Mouse (Mus musculus) lung, embryonic 16.5 days (tissue): ENCODE measurements at regions not wholly inside any gene's neighbourhood (a gene's known extent, or its start where the extent isn't known, plus 50 kb on each side); places are given as distances from the start of the nearest gene placed in this dataset.

Experiments used
- ATAC-seq: fragments of 200-750 bp; cut with Nextera tagmentation; 2 replicates; pipeline ENCODE4 v1.8.0; 2017; ENCODE audit warnings: low read depth, mild to moderate bottlenecking, moderate library complexity
- H3K27ac ChIP-seq: fragments of 300-500 bp; sonication (generic); 2 replicates; pipeline ENCODE4 v1.5.1; 2014; ENCODE audit warnings: mild to moderate bottlenecking, control low read depth, low read length
- H3K27me3 ChIP-seq: fragments of 300-500 bp; sonication (generic); 2 replicates; pipeline ENCODE4 v1.6.1; 2014; ENCODE audit warnings: low read depth, low read length, mixed read lengths; ENCODE audit not compliant: control insufficient read depth, insufficient read depth
- H3K36me3 ChIP-seq: fragments of 300-500 bp; sonication (generic); 2 replicates; pipeline ENCODE4 v1.6.1; 2014; ENCODE audit warnings: low read length; ENCODE audit not compliant: control insufficient read depth, insufficient read depth
- H3K4me1 ChIP-seq: fragments of 300-500 bp; sonication (generic); replicated peaks from 2 replicates; pipeline ENCODE4 v1.6.1; 2014; ENCODE audit warnings: low read length, mixed read lengths; ENCODE audit not compliant: control insufficient read depth, insufficient read depth
- H3K4me2 ChIP-seq: fragments of 300-500 bp; sonication (generic); 2 replicates; pipeline ENCODE4 v1.6.1; 2014; ENCODE audit warnings: low read depth, low read length, control low read depth
- H3K4me3 ChIP-seq: fragments of 300-500 bp; sonication (generic); 2 replicates; pipeline ENCODE4 v1.5.1; 2014; ENCODE audit warnings: mild to moderate bottlenecking, low read length, control low read depth
- H3K9ac ChIP-seq: fragments of 300-500 bp; sonication (generic); 2 replicates; pipeline ENCODE4 v1.6.1; 2014; ENCODE audit warnings: low read length, control low read depth
- H3K9me3 ChIP-seq: fragments of 300-500 bp; sonication (generic); 2 replicates; pipeline ENCODE4 v1.6.1; 2016; ENCODE audit warnings: low read length; ENCODE audit not compliant: control insufficient read depth
- WGBS: fragments of 180-500 bp; shearing (Covaris S2); extraction: QIAGEN DNeasy Blood & Tissue Kit; methylation state at CpG from one replicate; pipeline ENCODE4 v1.1.7; 2014; 5-methylcytosine and 5-hydroxymethylcytosine counted together

DNA sequence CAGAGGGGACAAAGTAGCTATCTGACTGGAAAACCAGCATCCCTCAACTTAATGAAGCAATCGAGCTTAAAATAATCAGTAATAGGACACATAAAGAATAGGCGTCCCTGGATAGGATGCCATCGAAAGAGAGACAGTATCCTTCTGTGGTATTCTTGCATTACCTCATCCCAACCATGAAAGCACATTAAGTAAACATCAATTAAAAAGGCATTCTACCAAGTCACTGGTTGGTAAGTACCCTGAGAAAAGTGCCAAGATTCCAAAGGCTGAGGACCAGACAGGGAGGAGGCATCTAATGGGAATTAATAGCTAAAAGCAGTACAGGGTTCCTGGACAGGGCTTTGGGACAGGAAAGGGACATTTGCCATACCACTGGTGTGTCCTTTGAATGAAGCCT, 118.8 kb downstream of the Lmo4 start:
- H3K27me3 ChIP-seq = no peaks in the 10 kb centered on the region
- ATAC-seq = no peak
- no peak overlapping the region for H3K4me3 ChIP-seq
- H3K36me3 ChIP-seq = no peaks in the 10 kb centered on the region
- no peak overlapping the region for H3K27ac ChIP-seq
- WGBS = 84% methylated on average over 3 of the region's 3 CpGs
- no peaks in the 10 kb centered on the region for H3K9me3 ChIP-seq
- H3K9ac ChIP-seq = no peak overlapping the region
- no peaks in the 10 kb centered on the region for H3K4me1 ChIP-seq
- H3K4me2 ChIP-seq = no peak overlapping the region

DNA sequence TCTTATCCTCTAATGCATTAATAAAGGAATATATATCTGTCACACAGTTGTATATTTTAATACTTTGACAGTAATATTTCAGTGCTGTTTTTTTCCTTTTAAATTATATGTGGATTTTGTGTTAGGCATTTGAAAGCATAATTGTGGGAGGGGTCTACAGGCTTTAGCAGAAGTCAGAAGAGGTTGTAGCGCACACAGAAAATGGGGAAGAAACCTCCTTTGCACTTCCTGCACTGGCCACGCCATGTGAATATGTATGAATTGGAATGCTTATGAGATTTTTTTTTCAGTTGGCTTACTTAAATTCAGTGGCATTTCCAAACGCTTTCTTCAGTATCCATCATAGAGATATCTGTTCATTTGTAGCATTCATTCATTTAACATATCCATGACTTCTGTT, 125.1 kb downstream of the Lmo4 start:
- Histone ChIP-seq H3K27me3 (no peaks in the 10 kb centered on the region), H3K9ac (no peak overlapping the region), H3K9me3 (no peaks in the 10 kb centered on the region), H3K27ac (no peak overlapping the region), H3K36me3 (no peaks in the 10 kb centered on the region), H3K4me3 (no peak overlapping the region), H3K4me1 (no peaks in the 10 kb centered on the region), H3K4me2 (no peak overlapping the region)
- ATAC-seq = no peak
- 84% methylated on average over 3 of the region's 3 CpGs for WGBS

DNA sequence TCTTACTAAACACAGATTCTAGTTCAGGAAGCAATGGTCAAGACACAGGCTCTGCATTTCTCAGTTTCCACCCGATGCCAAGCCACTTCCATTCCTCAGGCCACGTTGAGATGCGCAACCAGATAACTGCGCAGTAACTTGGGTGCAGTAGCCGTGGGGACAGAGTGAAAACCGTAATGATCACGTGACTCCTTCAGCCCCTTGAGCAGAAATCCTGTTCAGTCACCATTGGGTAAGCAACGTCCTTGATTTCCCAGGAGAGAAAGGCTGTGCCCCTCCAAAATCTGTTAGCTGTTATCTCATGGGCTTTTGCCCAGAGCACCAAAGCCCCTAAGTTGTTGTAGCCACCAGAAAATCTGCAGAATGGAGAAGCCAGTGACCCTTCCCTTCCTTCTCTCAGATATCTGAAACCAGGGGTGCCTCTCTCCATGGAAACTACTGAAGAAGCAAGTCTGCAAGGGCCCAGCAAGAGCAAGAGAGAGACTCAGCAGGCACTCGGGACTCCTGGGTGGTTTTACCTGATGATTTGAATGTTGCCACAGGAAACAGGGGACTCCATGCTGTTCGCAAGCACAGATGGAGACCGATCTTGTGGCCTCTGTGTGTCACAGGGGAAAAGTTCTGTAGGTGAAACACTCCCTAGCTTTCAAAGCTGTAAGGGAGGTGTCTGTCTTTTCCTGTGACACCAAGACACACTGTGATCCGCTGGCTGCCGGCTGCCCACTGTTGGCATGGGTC, 126.7 kb downstream of the Lmo4 start:
- ATAC-seq = no peak
- Histone ChIP-seq H3K27me3 (no peaks in the 10 kb centered on the region), H3K27ac (no peak overlapping the region), H3K9me3 (no peaks in the 10 kb centered on the region), H3K9ac (no peak overlapping the region), H3K4me2 (no peak overlapping the region), H3K4me3 (no peak overlapping the region), H3K36me3 (no peaks in the 10 kb centered on the region), H3K4me1 (no peaks in the 10 kb centered on the region)
- WGBS = 73% methylated on average over 13 of the region's 13 CpGs

DNA sequence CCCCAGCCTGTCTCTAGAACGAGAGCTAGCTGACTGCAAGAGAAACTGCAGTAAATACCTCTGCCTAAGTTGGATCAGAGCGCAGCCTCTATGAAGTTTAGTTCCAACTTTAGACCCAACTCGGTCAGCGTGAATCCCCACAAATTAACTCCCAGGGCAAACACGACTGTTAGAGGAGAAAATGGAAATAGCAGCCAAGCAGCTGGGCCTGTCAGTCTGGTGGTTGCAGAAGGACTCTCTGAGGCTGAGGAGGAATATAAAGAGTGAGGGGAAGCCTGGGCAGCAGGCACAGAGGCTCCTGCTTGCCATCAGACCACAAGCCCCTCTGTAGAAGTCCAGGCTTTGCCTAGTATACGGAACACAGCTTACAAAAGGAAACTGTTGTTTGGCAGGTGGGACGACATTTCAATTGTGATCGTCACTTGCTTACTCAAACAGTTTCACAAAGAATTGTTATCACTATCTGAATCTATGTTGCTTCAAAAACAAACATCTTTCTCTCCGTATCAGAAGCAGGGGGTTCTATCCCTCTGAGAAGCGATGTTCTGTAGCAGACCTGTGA, 135.0 kb downstream of the Lmo4 start:
- Histone ChIP-seq H3K9ac (no peak overlapping the region), H3K4me3 (no peak overlapping the region), H3K9me3 (no peaks in the 10 kb centered on the region), H3K4me1 (no peaks in the 10 kb centered on the region), H3K27ac (no peak overlapping the region), H3K4me2 (no peak overlapping the region), H3K27me3 (no peaks in the 10 kb centered on the region), H3K36me3 (no peaks in the 10 kb centered on the region)
- no peak for ATAC-seq
- WGBS = 58% methylated on average over 10 of the region's 10 CpGs

DNA sequence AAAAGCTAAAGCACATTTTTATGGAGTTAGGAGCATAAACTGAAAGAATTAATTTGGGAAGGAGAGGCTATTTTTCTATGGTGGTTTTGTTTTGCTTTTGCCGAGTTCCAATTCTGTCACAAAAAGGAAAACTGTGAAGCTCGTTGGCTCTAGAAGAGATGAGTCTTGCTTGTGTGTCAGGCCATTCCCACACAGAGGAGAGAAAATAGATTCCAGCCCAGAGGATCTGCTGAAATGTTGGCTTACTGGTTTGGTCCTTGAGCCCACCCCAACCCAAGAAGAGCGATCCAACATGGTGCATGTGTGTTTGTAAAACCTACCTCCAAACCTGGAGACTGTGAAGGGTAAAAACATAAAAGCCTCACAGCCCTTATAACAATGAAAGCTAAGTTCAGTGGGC, 138.0 kb downstream of the Lmo4 start:
- Histone ChIP-seq H3K27me3 (no peaks in the 10 kb centered on the region), H3K36me3 (no peaks in the 10 kb centered on the region), H3K4me2 (no peak overlapping the region), H3K4me3 (no peak overlapping the region), H3K27ac (no peak overlapping the region), H3K9ac (no peak overlapping the region), H3K4me1 (no peaks in the 10 kb centered on the region), H3K9me3 (no peaks in the 10 kb centered on the region)
- WGBS = 79% methylated on average over 3 of the region's 3 CpGs
- ATAC-seq = no peak

DNA sequence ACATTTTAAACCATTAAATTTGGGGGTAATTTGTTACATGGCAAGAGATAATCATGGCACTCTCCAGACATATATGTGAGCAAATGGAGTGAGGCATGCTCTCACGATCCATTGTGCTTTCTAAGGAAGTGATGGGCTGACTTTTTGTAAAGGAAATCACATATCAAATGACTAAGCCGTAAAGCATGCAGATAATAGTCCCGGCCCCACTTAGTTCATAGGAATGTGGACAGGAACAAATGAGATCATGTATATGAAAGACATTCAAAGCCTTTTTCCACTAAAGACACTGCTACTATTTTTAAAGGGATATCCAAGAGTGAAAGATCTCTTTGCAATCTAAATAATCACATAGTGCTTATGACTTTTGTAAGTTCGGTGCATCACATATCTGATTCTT, 146.9 kb downstream of the Lmo4 start:
- Histone ChIP-seq H3K4me1 (no peaks in the 10 kb centered on the region), H3K4me3 (no peak overlapping the region), H3K27me3 (no peaks in the 10 kb centered on the region), H3K27ac (no peak overlapping the region), H3K9me3 (no peaks in the 10 kb centered on the region), H3K4me2 (no peak overlapping the region), H3K9ac (no peak overlapping the region), H3K36me3 (no peaks in the 10 kb centered on the region)
- 36% methylated on average over 4 of the region's 4 CpGs for WGBS
- ATAC-seq = no peak

DNA sequence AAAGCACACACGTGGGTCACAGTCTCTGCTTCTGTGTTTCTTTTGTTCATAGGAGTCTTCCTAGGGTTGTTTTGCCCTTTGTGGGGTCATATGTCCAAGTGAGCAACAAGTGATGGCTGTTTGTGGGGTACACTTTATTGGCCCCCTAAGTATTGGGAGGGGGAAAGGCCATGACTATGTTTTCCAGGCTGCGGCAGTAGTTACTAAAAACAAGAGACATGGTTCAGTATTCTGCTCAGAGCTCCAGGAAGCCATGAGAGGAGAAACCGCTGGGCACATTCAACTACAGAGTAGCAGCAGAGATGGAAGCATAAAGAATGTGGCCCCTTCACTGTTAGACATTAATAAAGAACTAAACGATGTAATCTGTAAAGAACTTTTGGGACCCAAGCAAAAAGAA, 154.7 kb downstream of the Lmo4 start:
- H3K9ac ChIP-seq = no peak overlapping the region
- H3K27ac ChIP-seq = no peak overlapping the region
- 84% methylated on average over 4 of the region's 4 CpGs for WGBS
- H3K36me3 ChIP-seq = no peaks in the 10 kb centered on the region
- H3K4me3 ChIP-seq = no peak overlapping the region
- no peak for ATAC-seq
- no peaks in the 10 kb centered on the region for H3K27me3 ChIP-seq
- H3K9me3 ChIP-seq = no peaks in the 10 kb centered on the region
- no peaks in the 10 kb centered on the region for H3K4me1 ChIP-seq
- H3K4me2 ChIP-seq = no peak overlapping the region

DNA sequence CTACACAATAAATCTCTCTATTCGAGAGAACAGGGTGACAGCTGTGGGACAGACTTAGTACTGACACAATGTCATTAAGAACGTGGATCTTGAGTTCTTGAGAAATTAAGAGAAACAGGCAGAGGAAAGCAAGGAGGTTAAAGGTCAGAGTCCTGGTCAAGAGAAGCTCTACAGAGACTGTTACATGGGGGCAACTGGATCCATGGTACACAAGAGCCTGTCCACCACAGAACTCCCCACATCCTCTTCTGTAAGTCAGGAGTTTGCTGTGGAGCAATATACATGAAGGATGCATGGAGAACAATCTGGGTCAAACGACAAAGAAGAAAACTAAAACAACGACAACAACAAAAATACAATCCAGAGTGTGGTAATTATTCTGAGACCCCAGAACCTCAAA, 155.8 kb downstream of the Lmo4 start:
- Histone ChIP-seq H3K27ac (no peak overlapping the region), H3K9ac (no peak overlapping the region), H3K4me3 (no peak overlapping the region), H3K4me1 (no peaks in the 10 kb centered on the region), H3K27me3 (no peaks in the 10 kb centered on the region), H3K9me3 (no peaks in the 10 kb centered on the region), H3K36me3 (no peaks in the 10 kb centered on the region), H3K4me2 (no peak overlapping the region)
- ATAC-seq = no peak
- 60% methylated on average over 4 of the region's 4 CpGs for WGBS

DNA sequence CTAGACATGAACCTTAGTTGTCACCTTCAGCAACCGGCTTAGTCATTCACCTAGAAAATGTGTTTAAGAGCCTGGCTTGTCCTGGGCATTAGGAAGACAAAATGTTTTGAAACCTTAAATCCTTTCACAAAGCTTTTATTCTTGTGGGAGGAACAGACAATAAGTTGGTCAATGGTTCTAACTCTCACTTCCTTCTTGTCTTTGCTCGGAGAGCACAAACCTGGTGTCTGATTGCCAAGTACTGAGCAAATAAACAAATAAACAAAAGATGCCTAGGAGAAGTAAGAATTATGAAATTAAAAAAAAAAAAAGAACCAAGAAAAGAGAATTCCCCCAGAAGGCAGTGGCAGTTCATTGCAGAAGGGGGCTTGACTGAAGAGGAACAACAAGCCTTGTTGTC, 160.7 kb downstream of the Lmo4 start:
- Histone ChIP-seq H3K27me3 (no peaks in the 10 kb centered on the region), H3K36me3 (no peaks in the 10 kb centered on the region), H3K27ac (no peak overlapping the region), H3K9ac (no peak overlapping the region), H3K4me1 (no peaks in the 10 kb centered on the region), H3K4me2 (no peak overlapping the region), H3K4me3 (no peak overlapping the region), H3K9me3 (no peaks in the 10 kb centered on the region)
- 83% methylated on average over 2 of the region's 2 CpGs for WGBS
- no peak for ATAC-seq

DNA sequence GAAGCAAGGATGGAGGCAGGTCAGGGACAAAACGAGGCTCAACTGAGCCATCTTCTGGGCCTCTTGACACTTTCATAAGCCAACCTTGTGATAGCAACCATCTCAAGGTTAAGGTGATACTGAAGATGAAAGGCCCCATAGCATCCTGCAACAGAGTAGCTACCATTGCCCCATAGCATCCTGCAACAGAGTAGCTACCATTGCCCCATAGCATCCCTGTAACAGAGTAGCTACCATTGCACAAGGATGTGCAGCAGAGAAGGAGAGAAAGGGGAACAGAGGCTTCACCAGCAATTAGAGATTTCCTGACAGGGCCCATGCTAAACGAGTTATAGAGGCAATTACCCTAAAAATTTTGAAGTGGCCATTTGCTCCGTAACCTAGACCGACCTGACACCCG, 163.2 kb downstream of the Lmo4 start:
- H3K27ac ChIP-seq = no peak overlapping the region
- no peak for ATAC-seq
- H3K9me3 ChIP-seq = no peaks in the 10 kb centered on the region
- H3K27me3 ChIP-seq = no peaks in the 10 kb centered on the region
- H3K9ac ChIP-seq = no peak overlapping the region
- no peaks in the 10 kb centered on the region for H3K4me1 ChIP-seq
- H3K4me2 ChIP-seq = no peak overlapping the region
- WGBS = 77% methylated on average over 5 of the region's 5 CpGs
- no peak overlapping the region for H3K4me3 ChIP-seq
- no peaks in the 10 kb centered on the region for H3K36me3 ChIP-seq
